Mouse (Mus musculus) lung, postnatal 0 days (tissue): Measurements from ENCODE around the gene Sms.

Experiments
- CTCF ChIP-seq: IDR thresholded peaks from 2 replicates; pipeline ENCODE4 v1.5.1; 2016; ENCODE audit warnings: antibody characterized with exemption, mild to moderate bottlenecking
- EP300 ChIP-seq: IDR thresholded peaks from 2 replicates; pipeline ENCODE4 v1.6.1; 2016; ENCODE audit warnings: antibody characterized with exemption, mild to moderate bottlenecking, control low read depth

- TF ChIP-seq CTCF (no peak), EP300 (no peak)
Observed at GRCm38 (mm10) chrX:157447431-157447830, 44.7 kb downstream of the Sms start.
